Mouse (Mus musculus): ENCODE data around the gene Serp2.

DNA sequence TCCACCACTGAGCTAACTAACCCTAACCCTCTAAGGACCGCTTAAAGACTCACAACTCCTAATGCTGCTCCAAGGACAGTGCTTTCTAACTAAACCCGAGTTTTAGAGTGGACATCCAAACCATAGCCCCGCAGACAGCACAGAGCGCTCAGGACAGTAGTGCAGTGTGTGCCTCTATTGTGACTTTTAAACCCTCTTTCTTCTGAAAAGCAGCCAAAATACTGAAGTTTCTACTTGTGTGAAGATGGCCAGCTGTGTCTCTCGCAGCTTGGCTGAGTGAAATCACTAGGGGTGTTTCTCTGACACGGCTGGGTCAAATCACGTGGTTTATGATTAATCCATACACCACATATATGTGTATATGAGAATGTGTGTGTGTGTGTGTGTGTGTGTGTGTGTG lies 33.4 kb upstream of the Serp2 start:
- TF ChIP-seq POLR2A (IDR thresholded peaks at IDR 0.05; ENCODE audit: control insufficient read depth, extremely low read depth, insufficient read depth, low read length, poor library complexity) (no peak), CTCF (IDR thresholded peaks at IDR 0.05; ENCODE audit: borderline replicate concordance, control insufficient read depth, extremely low read depth, insufficient read depth, low read length, poor library complexity) (no peak)

All from thymus, adult 2 months (tissue).